Mouse (Mus musculus): ENCODE data around the gene Tpm1. TPM values are rescaled to one million over a fixed set of nuclear protein-coding genes. Genes with fewer than 3 reads are reported as not detected.

Gene Tpm1
- total RNA-seq, 2 experiments from 2014 or later: 180 to 192 TPM

DNA sequence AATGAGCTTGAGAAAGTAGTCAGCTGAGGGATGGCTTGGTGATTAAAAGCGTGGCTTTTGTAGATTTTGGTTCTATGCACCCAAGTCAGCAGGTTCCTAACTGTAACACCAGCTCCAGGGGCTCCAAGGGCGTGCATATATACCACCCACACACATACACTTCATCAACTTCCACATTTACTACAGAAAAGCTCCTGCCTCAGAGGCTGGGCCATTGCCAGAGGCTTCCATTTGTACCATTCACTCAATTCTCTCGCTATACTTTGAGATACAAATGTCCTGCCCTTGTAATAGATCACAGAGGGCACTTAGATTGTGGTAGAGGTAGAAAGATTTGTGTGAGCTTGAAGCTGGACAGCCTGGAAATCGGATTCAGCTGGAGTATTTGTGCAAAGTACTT, 47.7 kb downstream of the Tpm1 start:
- DNase-seq (ENCODE audit: extremely low spot score in 1 of 2, low spot score in 2 of 2): no peak
- intact Hi-C loops (cut with DNase I): loop anchor here (2.0 kb wide), 1 partner anchor 41 kb away; no protein-coding TSS in a partner anchor

- peak; percentile 53 to 83 for DNase-seq (ENCODE audit: extremely low spot score in 1 of 2, low spot score in 2 of 2)
- intact Hi-C loops (cut with DNase I): loop anchor here (2.0 kb wide), 1 partner anchor 42 kb away; no protein-coding TSS in a partner anchor
Observed at GRCm38 (mm10) chr9:67001050-67001449, 48.2 kb downstream of the Tpm1 start.

DNA sequence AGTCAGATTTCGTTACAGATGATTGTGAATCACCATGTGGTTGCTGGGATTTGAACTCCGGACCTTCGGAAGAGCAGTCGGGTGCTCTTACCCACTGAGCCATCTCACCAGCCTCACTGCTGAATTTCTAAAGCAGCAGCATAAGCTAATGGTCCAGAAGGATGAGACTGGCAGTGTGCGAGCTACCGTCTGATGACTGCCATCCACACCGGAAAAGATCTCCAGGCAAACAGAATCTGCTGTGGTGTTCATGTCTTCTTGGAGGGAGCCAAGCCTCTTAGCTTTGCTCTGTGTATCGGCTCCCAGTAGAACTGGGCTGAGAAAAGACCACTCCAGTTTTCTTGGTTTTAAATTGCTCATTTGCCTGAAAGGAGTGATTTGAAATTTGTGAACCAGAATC, 49.5 kb downstream of the Tpm1 start:
- no peak for DNase-seq (ENCODE audit: extremely low spot score in 1 of 2, low spot score in 2 of 2)
- intact Hi-C loops (cut with DNase I): loop anchor here (2.0 kb wide), 1 partner anchor 43 kb away; no protein-coding TSS in a partner anchor

DNA sequence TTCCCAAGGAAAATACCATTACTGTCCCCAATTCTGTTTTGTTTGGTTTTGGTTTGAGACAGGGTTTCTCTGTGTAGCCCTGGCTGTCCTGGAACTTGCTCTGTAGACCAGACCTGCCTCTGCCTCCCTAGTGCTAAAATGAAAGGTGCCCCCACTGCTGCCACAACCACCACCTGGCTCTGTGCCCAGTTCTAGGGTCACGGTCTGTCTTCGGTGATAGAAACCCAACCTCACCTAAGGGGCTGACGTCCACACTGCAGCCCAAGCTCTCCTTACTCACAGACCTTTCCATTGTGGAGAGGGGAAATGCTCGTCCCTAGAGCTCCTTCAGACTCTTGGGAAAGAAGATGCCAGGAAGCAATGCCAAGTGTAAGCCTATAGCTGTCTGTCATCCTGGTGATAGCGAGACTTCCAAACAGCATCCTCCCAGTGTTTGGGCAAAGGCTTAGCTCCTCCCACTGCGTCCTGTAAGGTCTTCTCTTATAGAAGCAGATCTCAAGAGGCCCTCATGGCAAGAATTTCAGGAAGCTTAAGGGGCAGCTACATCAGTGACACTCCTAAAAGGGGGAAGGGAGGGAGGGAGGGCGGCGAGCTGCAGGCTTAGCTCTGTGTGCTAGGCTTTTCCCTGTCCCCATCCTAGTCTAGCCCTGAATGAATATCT, 57.3 kb downstream of the Tpm1 start:
- intact Hi-C loops (cut with DNase I): no loop called here
- DNase-seq (ENCODE audit: extremely low spot score in 1 of 2, low spot score in 2 of 2): no peak

- no peak for DNase-seq (ENCODE audit: extremely low spot score in 1 of 2, low spot score in 2 of 2)
- intact Hi-C loops (cut with DNase I): no loop called here
Observed at GRCm38 (mm10) chr9:66991021-66991749, 58.0 kb downstream of the Tpm1 start.

- intact Hi-C loops (cut with DNase I): no loop called here
- no peak for DNase-seq (ENCODE audit: extremely low spot score in 1 of 2, low spot score in 2 of 2)
Observed at GRCm38 (mm10) chr9:66990046-66990445, 59.2 kb downstream of the Tpm1 start.

DNA sequence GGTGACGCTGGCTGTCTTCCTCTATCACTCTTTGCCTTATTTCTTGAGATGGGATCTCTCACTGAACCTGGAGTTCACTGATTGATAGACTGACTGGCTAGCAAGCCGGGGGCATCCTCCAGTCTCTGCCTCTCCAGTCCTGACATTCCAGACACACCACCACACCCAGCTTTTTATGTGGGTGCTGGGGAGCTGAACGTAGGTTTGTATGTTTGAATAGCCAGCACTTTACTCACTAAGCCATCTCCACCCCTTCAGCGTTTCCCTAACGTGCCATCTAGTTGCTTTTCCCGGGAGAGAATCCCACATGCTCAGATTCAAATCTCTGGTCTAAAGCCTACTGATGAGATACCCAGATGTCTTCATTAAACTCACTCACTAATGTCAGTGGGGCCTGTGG, 59.6 kb downstream of the Tpm1 start:
- no peak for DNase-seq (ENCODE audit: extremely low spot score in 1 of 2, low spot score in 2 of 2)
- intact Hi-C loops (cut with DNase I): no loop called here

- peak in 1 of 2 experiments; percentile 82 for DNase-seq (ENCODE audit: extremely low spot score in 1 of 2, low spot score in 2 of 2)
- intact Hi-C loops (cut with DNase I): no loop called here
Observed at GRCm38 (mm10) chr9:66988888-66989414, 60.3 kb downstream of the Tpm1 start.

GRCm38 (mm10) chr9:66988198-66988887, 60.9 kb downstream of the Tpm1 start:
- DNase-seq (ENCODE audit: extremely low spot score in 1 of 2, low spot score in 2 of 2): no peak
- intact Hi-C loops (cut with DNase I): no loop called here

GRCm38 (mm10) chr9:66985377-66985776, 63.8 kb downstream of the Tpm1 start:
- intact Hi-C loops (cut with DNase I): no loop called here
- DNase-seq (ENCODE audit: extremely low spot score in 1 of 2, low spot score in 2 of 2): peak in 1 of 2 experiments; percentile 53

GRCm38 (mm10) chr9:66982085-66982484, 67.1 kb downstream of the Tpm1 start:
- no peak for DNase-seq (ENCODE audit: extremely low spot score in 1 of 2, low spot score in 2 of 2)
- intact Hi-C loops (cut with DNase I): no loop called here

GRCm38 (mm10) chr9:66980458-66980857, 68.7 kb downstream of the Tpm1 start:
- peak; percentile 71 to 77 for DNase-seq (ENCODE audit: extremely low spot score in 1 of 2, low spot score in 2 of 2)
- intact Hi-C loops (cut with DNase I): no loop called here

- intact Hi-C loops (cut with DNase I): loop anchor here (10.0 kb wide), 2 partner anchors 334 to 464 kb away; partner anchors contain the start of gene Fbxl22
- no peak for DNase-seq (ENCODE audit: extremely low spot score in 1 of 2, low spot score in 2 of 2)
Observed at GRCm38 (mm10) chr9:66978468-66978867, 70.7 kb downstream of the Tpm1 start.

- peak in 1 of 2 experiments; percentile 54 for DNase-seq (ENCODE audit: extremely low spot score in 1 of 2, low spot score in 2 of 2)
- intact Hi-C loops (cut with DNase I): loop anchor here (10.0 kb wide), 2 partner anchors 333 to 463 kb away; partner anchors contain the start of gene Fbxl22
Observed at GRCm38 (mm10) chr9:66977982-66978381, 71.2 kb downstream of the Tpm1 start.

DNA sequence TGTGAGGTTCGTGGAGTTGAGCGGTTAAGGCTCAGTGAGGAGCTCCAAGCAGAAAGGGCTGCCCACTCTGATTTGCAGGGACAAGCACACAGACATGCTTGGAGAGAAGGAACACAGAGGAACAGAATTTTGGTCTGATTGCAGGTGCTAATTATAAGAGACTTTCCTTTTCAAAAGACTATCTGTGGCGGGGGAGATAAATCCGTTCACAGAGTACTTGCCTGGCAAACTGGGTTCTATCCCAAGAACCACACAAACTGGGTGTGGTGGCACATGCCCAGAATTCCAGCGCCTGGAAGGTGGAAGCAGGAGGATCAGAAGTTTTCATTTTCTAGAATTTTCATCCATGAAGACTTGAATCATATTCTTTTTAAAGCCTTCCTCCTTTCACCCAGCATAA, 72.1 kb downstream of the Tpm1 start:
- intact Hi-C loops (cut with DNase I): loop anchor here (10.0 kb wide), 2 partner anchors 332 to 462 kb away; partner anchors contain the start of gene Fbxl22
- no peak for DNase-seq (ENCODE audit: extremely low spot score in 1 of 2, low spot score in 2 of 2)

DNA sequence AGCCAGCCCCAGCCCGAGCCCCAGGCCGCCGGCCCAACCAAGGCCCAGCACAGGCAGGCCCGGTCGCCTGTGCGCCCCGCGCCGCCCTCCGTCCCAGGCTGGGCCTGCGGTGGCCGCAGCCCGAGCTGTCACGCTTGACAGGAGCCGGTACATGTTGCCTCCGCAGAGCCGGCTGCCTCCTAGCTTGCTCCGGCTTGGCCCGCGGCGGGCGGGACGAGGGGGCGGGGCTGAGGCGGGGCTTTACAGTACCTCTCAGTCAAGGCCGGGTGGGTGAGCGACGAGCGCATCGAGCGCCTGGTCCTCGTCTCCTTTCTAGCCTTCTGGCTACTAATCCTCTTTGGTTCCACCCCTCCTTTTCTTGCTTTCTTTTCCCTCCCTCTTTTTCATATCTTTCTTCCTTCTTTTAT, 74.0 kb downstream of the Tpm1 start, which contains the start of gene Lactb:
TSS of gene Lactb (minus strand) at position 246 of the 407 bp plus-strand sequence.
- peak; percentile 91 to 98 for DNase-seq (ENCODE audit: extremely low spot score in 1 of 2, low spot score in 2 of 2)
- intact Hi-C loops (cut with DNase I): loop anchor here (10.0 kb wide), 2 partner anchors 330 to 460 kb away; partner anchors contain the start of gene Fbxl22

GRCm38 (mm10) chr9:66974721-66975225, 74.4 kb downstream of the Tpm1 start:
- peak; percentile 48 to 92 for DNase-seq (ENCODE audit: extremely low spot score in 1 of 2, low spot score in 2 of 2)
- intact Hi-C loops (cut with DNase I): loop anchor here (10.0 kb wide), 2 partner anchors 330 to 460 kb away; partner anchors contain the start of gene Fbxl22
